Mouse (Mus musculus): ENCODE measurements around the gene Smco2.

- TF ChIP-seq CTCF (IDR thresholded peaks at IDR 0.05; ENCODE audit: extremely low read depth, insufficient read depth, low read length) (no peak), POLR2A (IDR thresholded peaks at IDR 0.05; ENCODE audit: extremely low read depth, insufficient read depth, low read length) (no peak)
These were observed 48.8 kb downstream of the Smco2 start for GRCm38 (mm10) chr6:146898709-146899108.

All from cortical plate, adult 2 months (tissue).